8 mouse cellular contexts compared by ENCODE assay signal in the genomic region with DNA sequence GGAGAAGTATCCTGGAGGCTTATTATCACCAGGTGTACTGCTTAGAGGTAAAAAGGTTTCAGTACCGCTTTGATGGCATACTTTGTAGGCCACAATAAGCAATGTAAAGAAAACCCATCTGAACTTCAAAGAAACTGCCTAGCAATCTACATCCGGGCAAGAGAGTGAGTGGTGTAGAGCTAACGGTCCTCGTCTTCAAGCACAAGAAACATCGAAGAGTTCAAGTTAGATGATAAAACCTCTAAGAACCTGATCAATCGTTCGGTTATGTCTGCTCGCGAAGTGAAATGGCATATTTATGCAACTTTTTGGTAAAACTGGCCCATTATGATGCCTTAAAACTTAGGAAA. TPM values are rescaled to one million over a fixed set of nuclear protein-coding genes. Genes with fewer than 3 reads are reported as not detected.
DNase-seq lines count a peak whose midpoint lies in the region; ATAC-seq and TF ChIP-seq lines count a peak whose summit lies in the region.

No protein-coding gene starts in this region.

- H3K9me3 ChIP-seq in lung, embryonic 16.5 days (ENCODE audit: control insufficient read depth, low read length), result no peaks in the 10 kb centered on the region
- H3K9me3 ChIP-seq in hindbrain, embryonic 15.5 days, result no peaks in the 10 kb centered on the region
- H3K9me3 ChIP-seq in midbrain, embryonic 16.5 days (replicated peaks; ENCODE audit: control insufficient read depth, low read length, poor library complexity, severe bottlenecking), result no peaks in the 10 kb centered on the region

- ATAC-seq in lung, embryonic 16.5 days (ENCODE audit: low read depth), result no peak
- ATAC-seq in hindbrain, embryonic 15.5 days (ENCODE audit: low FRiP score, low read depth), result no peak
- 0 out of 2 replicates have a peak, but pooled peaks have one; percentile 11 for ATAC-seq in midbrain, embryonic 16.5 days

- 3% methylated on average over 9 of the region's 9 CpGs for WGBS in lung, embryonic 16.5 days
- WGBS in hindbrain, embryonic 15.5 days, result 5% methylated on average over 9 of the region's 9 CpGs
- WGBS in midbrain, embryonic 16.5 days, result 6% methylated on average over 9 of the region's 9 CpGs

- H3K4me3 ChIP-seq in lung, embryonic 16.5 days (ENCODE audit: low read length), result peak overlapping the region; percentile 76
- peak overlapping the region; percentile 94 for H3K4me3 ChIP-seq in hindbrain, embryonic 15.5 days
- H3K4me3 ChIP-seq in midbrain, embryonic 16.5 days (ENCODE audit: low read depth, low read length), result peak overlapping the region; percentile 75

- peak overlapping the region; percentile 84 for H3K9ac ChIP-seq in lung, embryonic 16.5 days (ENCODE audit: low read length)
- H3K9ac ChIP-seq in hindbrain, embryonic 15.5 days, result peak overlapping the region; percentile 74
- H3K9ac ChIP-seq in midbrain, embryonic 16.5 days (ENCODE audit: low read depth, low read length), result peak overlapping the region; percentile 91

- peak overlapping the region; percentile 97 for H3K27ac ChIP-seq in lung, embryonic 16.5 days (ENCODE audit: low read length)
- H3K27ac ChIP-seq in hindbrain, embryonic 15.5 days (replicated peaks), result peak overlapping the region; percentile 91
- H3K27ac ChIP-seq in midbrain, embryonic 16.5 days (ENCODE audit: low read length), result peak overlapping the region; percentile 96

- H3K4me2 ChIP-seq in lung, embryonic 16.5 days (ENCODE audit: low read depth, low read length), result peak overlapping the region; percentile 71
- peak overlapping the region; percentile 86 for H3K4me2 ChIP-seq in hindbrain, embryonic 15.5 days
- peak overlapping the region; percentile 74 for H3K4me2 ChIP-seq in midbrain, embryonic 16.5 days (ENCODE audit: low read length)

- 0 out of 2 replicates have a peak, but pooled peaks cover 3% of the 10 kb centered on the region for H3K36me3 ChIP-seq in lung, embryonic 16.5 days (ENCODE audit: control insufficient read depth, insufficient read depth, low read length)
- no peaks in the 10 kb centered on the region for H3K36me3 ChIP-seq in hindbrain, embryonic 15.5 days
- H3K36me3 ChIP-seq in midbrain, embryonic 16.5 days (ENCODE audit: control insufficient read depth, insufficient read depth, low read length), result no peaks in the 10 kb centered on the region

- no peak for DNase-seq in lung, adult 18-20 months
- DNase-seq in brain, embryonic 14.5 days (ENCODE audit: low read depth), result peak; percentile 59
- no peak for DNase-seq in urinary bladder, postnatal 36 days (ENCODE audit: low spot score in 2 of 2)
- DNase-seq in layer of hippocampus, adult 8-10 months (ENCODE audit: low spot score in 2 of 2), result no peak
- DNase-seq in ovary, postnatal 10 days (ENCODE audit: low spot score), result no peak

- H3K27me3 ChIP-seq in lung, embryonic 16.5 days (ENCODE audit: control insufficient read depth, insufficient read depth, low read depth, low read length), result no peaks in the 10 kb centered on the region
- H3K27me3 ChIP-seq in hindbrain, embryonic 15.5 days, result no peaks in the 10 kb centered on the region
- no peaks in the 10 kb centered on the region for H3K27me3 ChIP-seq in midbrain, embryonic 16.5 days (ENCODE audit: control insufficient read depth, insufficient read depth, low read depth, low read length)

- TF ChIP-seq POLR2A in brain, embryonic 14.5 days (IDR thresholded peaks at IDR 0.05; ENCODE audit: borderline replicate concordance, extremely low read depth, insufficient read depth, insufficient read length, poor library complexity, severe bottlenecking), result no peak

- TF ChIP-seq CTCF in brain, embryonic 14.5 days (IDR thresholded peaks at IDR 0.05; ENCODE audit: borderline replicate concordance, extremely low read depth, insufficient read depth, insufficient read length), result no peak

- peaks cover 8% of the 10 kb centered on the region for H3K4me1 ChIP-seq in lung, embryonic 16.5 days (replicated peaks; ENCODE audit: control insufficient read depth, insufficient read depth, low read length)
- peaks cover 27% of the 10 kb centered on the region for H3K4me1 ChIP-seq in hindbrain, embryonic 15.5 days (replicated peaks)
- H3K4me1 ChIP-seq in midbrain, embryonic 16.5 days (ENCODE audit: control insufficient read depth, insufficient read depth, low read length), result peaks cover 21% of the 10 kb centered on the region

RNA-seq across cellular contexts. Expression of a gene that starts 1.6 kb away (rescaled TPM):
- 21.3 and 23.1 TPM in 2 replicates for polyA plus RNA-seq in lung, embryonic 16.5 days (2015; fragmentation: Nextera tagmentation; extraction: Ambion mirVana)
- polyA plus RNA-seq in brain, embryonic 14.5 days (2012; rRNA removed), result 35.0 and 43.4 TPM in 2 replicates
- polyA plus RNA-seq in hindbrain, embryonic 15.5 days (2015; fragmentation: Nextera tagmentation; extraction: Ambion mirVana), result 52.1 and 54.1 TPM in 2 replicates
- 57.5 and 58.9 TPM in 2 replicates for polyA plus RNA-seq in midbrain, embryonic 16.5 days (2015; fragmentation: Nextera tagmentation; extraction: Ambion mirVana)
- 100 to 1,000 TPM in 3 of 4 experiments, 10 to 100 TPM in 1; 82.9 to 119 (median 110) TPM for total RNA-seq in layer of hippocampus, adult 8-10 months (2022)

RNA-seq across cellular contexts. Expression of a gene that starts 15.2 kb away (rescaled TPM):
- 54.2 and 59.9 TPM in 2 replicates for polyA plus RNA-seq in lung, embryonic 16.5 days (2015; fragmentation: Nextera tagmentation; extraction: Ambion mirVana)
- 49.7 and 54.2 TPM in 2 replicates for polyA plus RNA-seq in brain, embryonic 14.5 days (2012; rRNA removed)
- 104 and 106 TPM in 2 replicates for polyA plus RNA-seq in hindbrain, embryonic 15.5 days (2015; fragmentation: Nextera tagmentation; extraction: Ambion mirVana)
- polyA plus RNA-seq in midbrain, embryonic 16.5 days (2015; fragmentation: Nextera tagmentation; extraction: Ambion mirVana), result 111 and 120 TPM in 2 replicates
- total RNA-seq in layer of hippocampus, adult 8-10 months (2022), result 10 to 100 TPM; 34.0 to 38.6 (median 37.6) TPM
